Mouse (Mus musculus) stomach, embryonic 14.5 days (tissue): ENCODE data around the gene Col26a1. TPM values are rescaled to one million over a fixed set of nuclear protein-coding genes. Genes with fewer than 3 reads are reported as not detected.

Experiments used
- ATAC-seq: fragments of 200-750 bp; cut with Nextera tagmentation; 2 replicates; pipeline ENCODE4 v1.8.0; 2017; ENCODE audit warnings: low read depth, moderate TSS enrichment; ENCODE audit not compliant: insufficient number of reproducible peaks, insufficient read depth, low FRiP score
- H3K27ac ChIP-seq: fragments of 300-500 bp; sonication (generic); 2 replicates; pipeline ENCODE4 v1.5.1; 2014; ENCODE audit warnings: mild to moderate bottlenecking, low read length, moderate library complexity, mixed read lengths
- H3K27me3 ChIP-seq: fragments of 300-500 bp; sonication (generic); 2 replicates; pipeline ENCODE4 v1.6.1; 2014; ENCODE audit warnings: low read length, control low read depth, mixed read lengths; ENCODE audit not compliant: control insufficient read depth, insufficient read depth
- H3K36me3 ChIP-seq: fragments of 300-500 bp; sonication (generic); 2 replicates; pipeline ENCODE4 v1.6.1; 2014; ENCODE audit warnings: mild to moderate bottlenecking, control low read depth, low read length, moderate library complexity, mixed read lengths; ENCODE audit not compliant: control insufficient read depth, insufficient read depth
- H3K4me1 ChIP-seq: fragments of 300-500 bp; sonication (generic); 2 replicates; pipeline ENCODE4 v1.6.1; 2014; ENCODE audit warnings: low read length, control low read depth, mixed read lengths; ENCODE audit not compliant: control insufficient read depth, insufficient read depth
- H3K4me2 ChIP-seq: fragments of 300-500 bp; sonication (generic); replicated peaks from 2 replicates; pipeline ENCODE4 v1.6.1; 2014; ENCODE audit warnings: low read depth, low read length, control low read depth
- H3K4me3 ChIP-seq: fragments of 300-500 bp; sonication (generic); 2 replicates; pipeline ENCODE4 v1.5.1; 2014; ENCODE audit warnings: low read depth, low read length, control low read depth
- H3K9ac ChIP-seq: fragments of 300-500 bp; sonication (generic); replicated peaks from 2 replicates; pipeline ENCODE4 v1.6.1; 2014; ENCODE audit warnings: low read depth, mild to moderate bottlenecking, control low read depth, low read length, moderate library complexity, mixed read lengths
- H3K9me3 ChIP-seq: fragments of 300-500 bp; sonication (generic); 2 replicates; pipeline ENCODE4 v1.6.1; 2016; ENCODE audit warnings: low read depth, low read length, control low read depth; ENCODE audit not compliant: control insufficient read depth
- WGBS: fragments of 180-500 bp; shearing (Covaris S2); extraction: QIAGEN DNeasy Blood & Tissue Kit; methylation state at CpG from one replicate; pipeline ENCODE4 v1.1.7; 2014; 5-methylcytosine and 5-hydroxymethylcytosine counted together
- polyA plus RNA-seq: library from polyadenylated mRNA; unstranded; fragments of >200 nt; fragmentation: Nextera tagmentation; extraction: Ambion mirVana; gene quantifications from 2 replicates; pipeline ENCODE4 v1.2.1, GENCODE M21; 2014

The Col26a1 gene
- polyA plus RNA-seq, 1 experiment from 2014 or later: 11.7 TPM

DNA sequence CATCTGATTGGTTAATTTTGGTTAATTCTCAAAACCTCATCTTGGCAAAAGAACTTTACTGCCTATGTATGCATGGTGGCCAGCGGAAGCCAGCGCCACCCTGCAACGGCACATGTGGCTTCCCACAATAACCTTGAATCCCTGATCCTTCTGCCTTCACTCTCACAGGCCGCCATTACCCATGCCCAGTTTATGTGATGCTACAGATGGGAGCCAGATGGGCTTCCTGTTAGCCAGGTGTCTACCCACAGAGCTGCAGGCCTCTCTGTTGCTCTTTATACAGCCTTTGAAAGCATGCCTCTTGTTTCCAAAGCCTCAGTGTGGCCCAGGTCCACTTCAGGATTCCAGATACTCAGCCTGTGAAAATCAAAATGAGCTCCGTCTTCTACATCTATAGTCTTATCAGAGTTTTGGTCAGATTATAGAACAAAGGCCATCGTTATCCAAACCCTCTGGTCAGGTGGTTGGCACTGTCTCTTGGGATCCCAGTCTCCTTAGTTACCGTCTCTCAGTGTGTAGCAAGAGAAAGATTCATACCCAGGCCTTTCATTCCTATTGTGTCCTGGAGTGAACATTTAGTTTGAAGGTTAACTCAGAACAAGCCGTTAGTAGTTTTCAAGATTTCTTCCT is 34.7 kb upstream of the Col26a1 start:
- peaks cover 4% of the 10 kb centered on the region; the same call in 1 of the 2 replicates for H3K36me3 ChIP-seq
- H3K4me1 ChIP-seq: peaks cover 4% of the 10 kb centered on the region; the same call in 1 of the 2 replicates
- H3K9ac ChIP-seq: no peak overlapping the region
- 95% methylated on average over 8 of the region's 8 CpGs for WGBS
- H3K27ac ChIP-seq: no peak overlapping the region
- H3K27me3 ChIP-seq: no peaks in the 10 kb centered on the region
- ATAC-seq: no peak
- H3K4me2 ChIP-seq: no peak overlapping the region
- H3K9me3 ChIP-seq: no peaks in the 10 kb centered on the region
- H3K4me3 ChIP-seq: no peak overlapping the region

DNA sequence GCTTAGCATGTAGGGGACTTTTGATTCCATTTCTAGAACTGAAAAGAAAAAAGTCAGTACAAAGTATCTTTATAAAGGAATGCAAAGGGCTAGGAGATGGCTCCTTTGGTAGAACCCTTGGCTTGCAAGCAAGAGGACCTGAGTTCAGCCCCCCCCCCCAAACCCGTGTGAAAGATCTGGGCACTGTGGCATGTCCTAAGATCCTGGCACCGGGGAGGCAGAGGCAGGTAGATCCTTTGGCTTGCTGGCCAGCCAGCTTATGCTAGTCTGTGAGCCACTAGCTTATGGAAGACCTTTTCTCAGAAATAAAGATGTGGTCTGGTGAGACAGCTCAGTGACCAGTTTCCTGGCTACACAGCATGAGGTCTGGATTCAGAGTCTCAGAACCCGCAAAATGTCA is 31.2 kb upstream of the Col26a1 start:
- Histone ChIP-seq H3K27me3 (no peaks in the 10 kb centered on the region), H3K4me1 (no peaks in the 10 kb centered on the region), H3K36me3 (peaks cover 7% of the 10 kb centered on the region; the same call in 1 of the 2 replicates), H3K4me2 (no peak overlapping the region), H3K27ac (no peak overlapping the region), H3K4me3 (no peak overlapping the region), H3K9me3 (no peaks in the 10 kb centered on the region), H3K9ac (no peak overlapping the region)
- no peak for ATAC-seq
- WGBS: 79% methylated on average over 3 of the region's 3 CpGs

DNA sequence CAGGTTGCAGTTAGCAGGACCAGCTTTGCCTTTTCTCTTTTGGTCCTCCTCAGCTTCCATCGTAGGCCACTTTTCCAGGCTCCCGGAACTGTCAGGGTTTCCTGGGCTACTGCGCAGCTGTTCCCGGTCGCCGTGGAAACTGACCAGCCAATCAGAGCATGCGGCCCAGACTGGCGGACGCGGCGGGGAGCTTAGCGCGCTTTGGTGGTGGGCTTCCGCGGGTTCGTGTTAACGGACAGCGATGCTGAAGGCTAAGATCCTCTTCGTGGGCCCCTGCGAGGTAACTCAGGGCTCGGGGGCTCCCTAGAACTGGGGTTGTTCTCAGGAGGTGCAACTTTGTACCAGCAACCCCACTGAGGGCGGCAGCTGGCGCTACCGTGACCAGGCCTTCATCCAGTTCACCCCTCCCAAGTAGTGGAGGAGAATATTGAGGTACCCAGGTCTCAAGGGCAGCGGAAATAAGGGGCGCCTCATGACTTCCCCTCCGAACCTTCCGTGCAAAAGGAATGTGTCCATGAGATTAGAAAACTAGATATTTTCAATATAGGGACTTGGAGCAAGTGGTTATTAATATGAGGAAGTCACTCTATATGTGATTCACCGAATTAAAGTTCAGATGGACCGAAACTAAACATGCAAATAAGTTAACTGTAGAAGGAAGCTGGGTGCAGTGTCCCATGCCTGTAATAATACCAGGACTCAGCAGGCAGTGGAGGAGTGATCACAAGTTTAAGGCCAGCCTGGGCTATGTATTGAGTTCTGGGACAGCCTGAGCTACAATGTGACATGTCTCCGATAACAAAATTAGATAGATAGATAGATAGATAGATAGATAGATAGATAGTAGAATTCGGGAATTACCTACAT is 25.2 kb upstream of the Col26a1 start, which contains the start of gene Ift22:
Ift22 (plus strand) TSS at position 160 of the 867 bp plus-strand sequence.
- Histone ChIP-seq H3K4me1 (peaks cover 4% of the 10 kb centered on the region; the same call in 1 of the 2 replicates), H3K4me2 (peak within 1 kb of the TSS; percentile 67), H3K36me3 (peaks cover 7% of the 10 kb centered on the region; the same call in 1 of the 2 replicates), H3K27ac (no peak within 1 kb of the TSS), H3K27me3 (no peaks in the 10 kb centered on the region), H3K4me3 (peak within 1 kb of the TSS; percentile 70), H3K9ac (peak within 1 kb of the TSS; percentile 50), H3K9me3 (no peaks in the 10 kb centered on the region)
- WGBS: 9% methylated on average over 32 of the region's 32 CpGs
- ATAC-seq: peak; percentile 91

DNA sequence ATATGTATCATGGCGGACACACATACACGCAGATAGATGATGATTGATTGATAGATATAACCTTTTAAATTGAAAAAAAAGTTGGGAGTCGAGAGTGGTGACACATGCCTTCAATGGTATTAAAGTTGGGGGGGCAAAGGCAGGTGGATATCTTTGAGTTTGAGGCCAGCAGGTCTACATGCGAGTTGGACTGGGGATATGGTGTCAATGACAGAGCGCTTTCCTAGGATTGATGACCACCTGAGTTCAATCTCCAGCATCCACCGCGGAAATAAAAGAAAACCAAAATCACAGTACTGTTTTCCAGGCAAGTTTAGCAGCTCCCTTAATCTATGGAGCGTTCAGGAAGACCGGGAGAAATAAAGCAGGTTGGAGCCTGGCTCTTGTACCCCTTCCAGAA is 24.6 kb upstream of the Col26a1 start:
- Histone ChIP-seq H3K27ac (no peak overlapping the region), H3K9me3 (no peaks in the 10 kb centered on the region), H3K4me1 (peaks cover 4% of the 10 kb centered on the region; the same call in 1 of the 2 replicates), H3K4me3 (peak overlapping the region; percentile 70), H3K9ac (no peak overlapping the region), H3K36me3 (peaks cover 2% of the 10 kb centered on the region; the same call in 1 of the 2 replicates), H3K27me3 (no peaks in the 10 kb centered on the region), H3K4me2 (peak overlapping the region; percentile 67)
- ATAC-seq: no peak
- WGBS: 33% methylated on average over 9 of the region's 9 CpGs

DNA sequence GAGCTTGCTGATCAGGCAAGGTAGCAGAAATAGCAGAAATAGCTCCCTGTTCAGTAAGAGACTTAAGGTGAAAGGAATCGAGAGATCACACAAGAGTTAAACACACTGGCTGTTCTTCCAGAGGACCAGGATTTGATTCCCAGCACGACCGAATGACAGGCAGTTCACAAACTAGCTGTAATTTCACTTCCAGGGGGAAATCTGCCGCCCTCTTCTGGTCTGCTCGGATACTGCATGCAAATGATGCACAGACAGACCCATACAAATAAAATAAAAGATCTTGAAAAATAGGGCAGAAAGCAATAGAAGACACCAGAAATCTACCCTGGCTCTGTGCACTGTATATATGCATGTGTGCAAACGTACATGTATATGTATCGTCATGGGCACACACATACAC is 22.6 kb upstream of the Col26a1 start:
- ATAC-seq: no peak
- Histone ChIP-seq H3K4me1 (peaks cover 4% of the 10 kb centered on the region; the same call in 1 of the 2 replicates), H3K36me3 (no peaks in the 10 kb centered on the region), H3K4me2 (no peak overlapping the region), H3K9ac (no peak overlapping the region), H3K4me3 (no peak overlapping the region), H3K27ac (no peak overlapping the region), H3K9me3 (no peaks in the 10 kb centered on the region), H3K27me3 (no peaks in the 10 kb centered on the region)
- WGBS: 48% methylated on average over 7 of the region's 7 CpGs

DNA sequence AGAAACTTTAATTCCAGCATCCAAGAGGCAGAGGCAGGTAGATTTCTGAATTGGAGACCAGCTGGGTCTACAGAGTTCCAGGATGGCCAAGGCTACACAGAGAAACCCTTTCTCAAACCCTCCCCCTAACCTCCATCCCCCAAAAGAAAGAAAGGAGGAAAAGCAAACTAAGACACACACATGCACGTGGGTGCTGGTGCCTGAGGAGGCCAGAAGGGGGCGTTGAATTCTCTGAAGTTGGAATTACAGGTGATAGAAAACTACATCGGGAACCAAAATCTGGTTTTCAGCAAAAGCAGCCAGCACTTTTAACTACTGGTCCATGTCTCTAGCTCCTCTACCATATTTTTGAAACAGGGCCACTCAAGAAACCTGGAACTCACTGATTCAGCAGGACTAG is 21.6 kb upstream of the Col26a1 start:
- H3K36me3 ChIP-seq: no peaks in the 10 kb centered on the region
- 55% methylated on average over 3 of the region's 3 CpGs for WGBS
- no peaks in the 10 kb centered on the region for H3K9me3 ChIP-seq
- peaks cover 4% of the 10 kb centered on the region; the same call in 1 of the 2 replicates for H3K4me1 ChIP-seq
- H3K4me2 ChIP-seq: no peak overlapping the region
- ATAC-seq: no peak
- no peak overlapping the region for H3K9ac ChIP-seq
- H3K4me3 ChIP-seq: no peak overlapping the region
- H3K27ac ChIP-seq: no peak overlapping the region
- H3K27me3 ChIP-seq: no peaks in the 10 kb centered on the region

DNA sequence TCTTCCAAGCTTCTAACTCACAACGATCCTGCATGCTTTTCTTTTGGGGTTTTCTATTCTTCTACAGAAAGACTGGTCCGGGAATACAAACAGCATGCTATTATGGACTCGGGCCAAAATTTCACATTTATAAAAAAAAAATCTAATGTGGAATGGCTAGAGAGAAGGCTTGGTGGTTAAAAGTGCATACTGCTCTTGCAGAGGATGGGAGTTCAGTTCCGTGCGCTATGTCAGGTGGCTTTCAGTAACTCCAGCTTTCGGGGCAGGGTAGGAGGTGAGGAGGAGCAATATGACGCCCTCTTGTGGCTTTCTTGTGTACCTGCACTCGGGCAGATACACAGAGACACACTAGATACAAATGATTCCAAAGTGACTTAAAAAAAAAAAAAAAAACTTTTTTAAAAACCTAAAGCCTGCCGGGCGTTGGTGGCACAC is 12.5 kb upstream of the Col26a1 start:
- H3K27ac ChIP-seq: no peak overlapping the region
- no peaks in the 10 kb centered on the region; the same call in 1 of the 2 replicates for H3K9me3 ChIP-seq
- 42% methylated on average over 10 of the region's 10 CpGs for WGBS
- H3K36me3 ChIP-seq: no peaks in the 10 kb centered on the region
- no peaks in the 10 kb centered on the region for H3K4me1 ChIP-seq
- no peak overlapping the region for H3K9ac ChIP-seq
- H3K27me3 ChIP-seq: no peaks in the 10 kb centered on the region
- no peak overlapping the region for H3K4me3 ChIP-seq
- H3K4me2 ChIP-seq: no peak overlapping the region
- ATAC-seq: no peak

DNA sequence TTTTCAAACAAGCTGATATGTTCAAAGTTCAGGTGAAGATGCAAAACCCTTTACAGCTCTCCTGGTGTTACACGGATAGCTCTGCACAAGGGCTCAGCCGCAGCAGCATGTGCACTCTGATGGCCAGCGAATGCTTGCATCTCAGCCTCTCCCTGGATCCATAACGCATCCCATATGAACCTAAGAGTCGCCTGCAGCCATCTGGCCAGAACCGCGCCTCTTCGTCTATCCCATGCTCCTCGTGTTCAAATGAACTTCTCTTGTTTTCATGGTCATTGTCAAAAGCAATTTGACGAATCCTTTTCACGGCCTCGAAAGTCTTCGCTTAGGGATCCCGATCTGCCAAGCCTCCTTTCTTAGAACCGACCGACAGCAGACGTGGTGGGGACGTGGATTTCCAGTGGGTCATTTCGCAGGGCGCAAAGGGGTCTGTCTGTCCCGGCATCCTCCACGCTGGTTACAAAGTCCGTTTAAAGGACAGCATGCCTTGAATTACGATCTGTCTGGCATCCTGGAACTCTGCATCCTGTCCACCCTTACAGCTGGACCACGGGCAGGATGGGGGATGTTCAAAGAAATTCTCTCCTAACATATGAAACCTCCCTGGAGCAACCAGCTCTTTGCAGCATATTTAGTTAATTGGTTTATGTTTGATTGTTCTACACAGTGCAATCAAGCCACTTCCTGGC is 12.0 kb upstream of the Col26a1 start:
- no peak for ATAC-seq
- WGBS: 55% methylated on average over 25 of the region's 25 CpGs

More for the DNA sequence above, 12.0 kb upstream of the Col26a1 start:
- H3K27ac ChIP-seq: no peak overlapping the region
- H3K27me3 ChIP-seq: no peaks in the 10 kb centered on the region
- no peak overlapping the region for H3K4me3 ChIP-seq
- H3K4me2 ChIP-seq: no peak overlapping the region
- no peak overlapping the region for H3K9ac ChIP-seq
- no peaks in the 10 kb centered on the region; the same call in 1 of the 2 replicates for H3K9me3 ChIP-seq
- H3K36me3 ChIP-seq: no peaks in the 10 kb centered on the region
- no peaks in the 10 kb centered on the region for H3K4me1 ChIP-seq
